Mouse (Mus musculus) heart, embryonic 13.5 days (tissue): Measurements from ENCODE around the gene Mettl16. TPM values are rescaled to one million over a fixed set of nuclear protein-coding genes. Genes with fewer than 3 reads are reported as not detected.

Source experiments
- ATAC-seq: fragments of 200-750 bp; cut with Nextera tagmentation; 2 replicates; pipeline ENCODE4 v1.8.0; 2017; ENCODE audit warnings: moderate TSS enrichment; ENCODE audit not compliant: insufficient number of reproducible peaks, low FRiP score, low TSS enrichment; ENCODE audit errors: extremely low read depth
- H3K27ac ChIP-seq: fragments of 300-500 bp; sonication (generic); replicated peaks from 2 replicates; pipeline ENCODE4 v1.5.1; 2015; ENCODE audit warnings: moderate library complexity, mild to moderate bottlenecking, inconsistent platforms
- H3K27me3 ChIP-seq: fragments of 300-500 bp; sonication (generic); replicated peaks from 2 replicates; pipeline ENCODE4 v1.6.1; 2015; ENCODE audit warnings: mild to moderate bottlenecking, inconsistent platforms
- H3K36me3 ChIP-seq: fragments of 300-500 bp; sonication (generic); 2 replicates; pipeline ENCODE4 v1.6.1; 2015; ENCODE audit warnings: mild to moderate bottlenecking, inconsistent platforms
- H3K4me1 ChIP-seq: fragments of 300-500 bp; sonication (generic); 2 replicates; pipeline ENCODE4 v1.6.1; 2015; ENCODE audit warnings: inconsistent platforms
- H3K4me2 ChIP-seq: fragments of 300-500 bp; sonication (generic); 2 replicates; pipeline ENCODE4 v1.6.1; 2015; ENCODE audit warnings: inconsistent platforms, mild to moderate bottlenecking, moderate library complexity
- H3K4me3 ChIP-seq: fragments of 300-500 bp; sonication (generic); 2 replicates; pipeline ENCODE4 v1.5.1; 2015; ENCODE audit warnings: moderate library complexity, mild to moderate bottlenecking, inconsistent platforms
- H3K9ac ChIP-seq: fragments of 300-500 bp; sonication (generic); 2 replicates; pipeline ENCODE4 v1.6.1; 2015; ENCODE audit warnings: inconsistent platforms, mild to moderate bottlenecking, moderate library complexity
- H3K9me3 ChIP-seq: fragments of 300-500 bp; sonication (generic); 2 replicates; pipeline ENCODE4 v1.6.1; 2016; ENCODE audit warnings: inconsistent platforms
- WGBS: fragments of 180-500 bp; shearing (Covaris S2); methylation state at CpG from one replicate; pipeline ENCODE4 v1.1.7; 2015; ENCODE audit warnings: mixed read lengths; 5-methylcytosine and 5-hydroxymethylcytosine counted together
- polyA plus RNA-seq: library from polyadenylated mRNA; unstranded; fragments of >200 nt; fragmentation: Nextera tagmentation; extraction: Ambion mirVana; gene quantifications from 2 replicates; pipeline ENCODE4 v1.2.1, GENCODE M21; 2015

Mettl16 gene
- polyA plus RNA-seq, 1 experiment from 2014 or later, result 29.2 TPM

DNA sequence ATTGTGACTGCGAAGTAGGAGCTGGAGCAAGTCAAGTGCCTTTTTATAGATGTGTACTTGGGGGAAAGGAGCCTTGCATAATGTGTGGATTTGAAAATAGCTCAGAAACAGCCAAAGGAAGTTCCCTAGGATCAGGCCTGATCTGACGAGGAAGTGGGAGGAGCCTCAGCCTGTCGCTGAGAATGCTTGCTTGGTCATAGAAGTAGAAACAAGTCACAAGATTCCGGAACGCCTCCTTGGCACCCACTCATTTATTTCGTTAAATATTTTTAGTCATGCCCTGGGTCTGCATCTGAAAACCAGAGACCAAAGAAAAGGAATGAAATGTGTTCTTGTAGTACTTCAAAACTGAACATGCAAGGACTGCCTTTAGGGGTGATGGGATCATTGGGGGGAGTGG lies 68.3 kb downstream of the Mettl16 start:
- Histone ChIP-seq H3K9me3 (no peaks in the 10 kb centered on the region), H3K27ac (peak overlapping the region; percentile 99), H3K4me1 (peaks cover 89% of the 10 kb centered on the region), H3K27me3 (no peaks in the 10 kb centered on the region), H3K9ac (peak overlapping the region; percentile 88), H3K4me3 (peak overlapping the region; percentile 58), H3K36me3 (peaks cover 44% of the 10 kb centered on the region), H3K4me2 (peak overlapping the region; percentile 89)
- ATAC-seq, result no peak
- 34% methylated on average over 6 of the region's 6 CpGs for WGBS

DNA sequence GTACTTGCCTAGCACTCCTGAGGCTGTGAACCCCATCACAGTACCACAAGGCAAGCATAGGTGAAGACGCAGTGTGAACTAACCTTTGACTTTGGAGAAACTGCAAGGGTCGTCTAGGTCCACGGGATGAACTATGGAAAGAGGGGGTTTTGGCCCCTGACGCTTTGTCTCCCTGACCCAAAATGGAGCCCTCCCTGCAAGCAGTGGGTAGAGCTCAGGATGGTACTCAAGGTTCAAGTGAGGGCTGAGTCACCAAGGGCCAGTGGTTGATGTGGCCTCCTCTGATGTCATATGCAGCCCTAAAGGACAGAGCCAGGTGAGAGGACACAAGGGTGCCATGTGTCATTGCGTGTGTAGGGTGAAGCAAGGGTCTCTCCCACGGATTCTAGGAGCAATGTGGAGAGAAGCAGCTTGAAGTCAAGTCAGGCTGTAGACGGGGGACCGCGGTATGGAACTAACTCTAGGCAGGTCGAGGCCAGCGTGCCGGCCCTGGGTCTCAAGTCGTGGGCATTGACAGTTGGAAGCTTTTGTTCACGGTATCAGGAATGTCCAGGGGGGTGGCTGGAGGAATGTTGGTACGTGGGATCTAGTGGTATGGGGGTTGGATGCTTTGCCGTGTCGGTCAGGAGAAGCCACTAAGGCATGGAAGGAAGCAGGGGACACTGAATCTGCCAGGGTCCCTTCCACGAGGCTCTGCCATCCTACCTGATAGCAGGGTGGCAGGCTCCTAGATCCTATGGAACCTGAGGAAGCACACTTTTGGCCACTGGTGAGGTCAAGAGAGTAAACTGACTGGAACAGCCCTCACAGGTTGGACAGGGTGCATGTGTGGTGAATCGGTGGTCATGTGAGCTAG lies 69.5 kb downstream of the Mettl16 start:
- no peak overlapping the region for H3K27ac ChIP-seq
- peak overlapping the region; percentile 89; the same call in 1 of the 2 replicates for H3K4me2 ChIP-seq
- no peak overlapping the region for H3K4me3 ChIP-seq
- WGBS, result 86% methylated on average over 19 of the region's 19 CpGs
- H3K27me3 ChIP-seq, result no peaks in the 10 kb centered on the region
- peaks cover 55% of the 10 kb centered on the region for H3K36me3 ChIP-seq
- H3K4me1 ChIP-seq, result peaks cover 85% of the 10 kb centered on the region
- no peaks in the 10 kb centered on the region for H3K9me3 ChIP-seq
- no peak for ATAC-seq
- peak overlapping the region; percentile 88 for H3K9ac ChIP-seq

DNA sequence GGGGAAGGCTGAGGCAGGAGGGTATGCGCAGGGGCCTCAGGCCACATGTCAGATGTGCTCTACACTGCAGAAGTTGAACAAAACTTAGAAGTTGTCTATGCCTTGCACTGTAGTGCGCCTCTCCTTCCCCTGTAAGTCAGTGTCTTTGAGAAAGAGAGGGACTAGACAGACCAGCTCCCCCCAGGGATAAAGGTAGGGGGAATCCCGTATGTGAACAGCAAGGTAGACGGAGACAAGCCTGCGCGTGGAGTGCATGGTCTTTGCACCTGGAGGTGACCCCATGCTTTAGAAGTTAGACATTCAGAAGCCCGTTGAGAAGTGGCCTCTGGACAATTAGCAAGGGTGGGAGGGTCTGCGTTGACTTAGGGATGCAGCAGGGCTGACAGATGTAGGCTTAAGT lies 70.1 kb downstream of the Mettl16 start:
- no peaks in the 10 kb centered on the region for H3K27me3 ChIP-seq
- no peak for ATAC-seq
- H3K4me1 ChIP-seq, result peaks cover 79% of the 10 kb centered on the region
- peak overlapping the region; percentile 58 for H3K9ac ChIP-seq
- no peak overlapping the region for H3K4me3 ChIP-seq
- H3K4me2 ChIP-seq, result no peak overlapping the region
- peaks cover 62% of the 10 kb centered on the region for H3K36me3 ChIP-seq
- H3K27ac ChIP-seq, result peak overlapping the region; percentile 74
- H3K9me3 ChIP-seq, result peaks cover 3% of the 10 kb centered on the region; the same call in 1 of the 2 replicates
- 86% methylated on average over 8 of the region's 8 CpGs for WGBS

DNA sequence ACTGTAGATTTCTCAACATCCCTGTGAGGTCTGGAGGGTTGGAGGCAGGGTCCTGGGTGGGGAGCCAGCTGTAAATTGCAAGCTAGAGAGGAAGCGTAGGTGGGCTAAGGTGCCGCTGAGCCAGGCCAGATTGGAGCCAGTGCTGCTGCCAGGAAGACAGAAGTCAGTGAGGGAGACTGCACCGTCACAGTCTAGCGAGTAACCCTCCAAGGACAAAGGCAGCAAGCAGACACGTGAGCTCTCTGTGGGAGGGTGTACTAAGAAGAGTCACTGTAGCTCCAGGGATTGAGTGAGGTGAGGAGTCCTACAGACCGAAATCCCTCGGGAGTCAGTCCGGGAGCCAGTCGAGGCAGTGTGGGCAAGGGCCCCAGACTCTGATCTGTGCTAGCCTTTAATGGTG lies 70.7 kb downstream of the Mettl16 start:
- peaks cover 3% of the 10 kb centered on the region; the same call in 1 of the 2 replicates for H3K9me3 ChIP-seq
- H3K9ac ChIP-seq, result peak overlapping the region; percentile 58
- H3K4me1 ChIP-seq, result peaks cover 73% of the 10 kb centered on the region
- H3K4me2 ChIP-seq, result no peak overlapping the region
- no peaks in the 10 kb centered on the region for H3K27me3 ChIP-seq
- ATAC-seq, result no peak
- peaks cover 65% of the 10 kb centered on the region for H3K36me3 ChIP-seq
- no peak overlapping the region for H3K4me3 ChIP-seq
- 72% methylated on average over 9 of the region's 9 CpGs for WGBS
- peak overlapping the region; percentile 74 for H3K27ac ChIP-seq

DNA sequence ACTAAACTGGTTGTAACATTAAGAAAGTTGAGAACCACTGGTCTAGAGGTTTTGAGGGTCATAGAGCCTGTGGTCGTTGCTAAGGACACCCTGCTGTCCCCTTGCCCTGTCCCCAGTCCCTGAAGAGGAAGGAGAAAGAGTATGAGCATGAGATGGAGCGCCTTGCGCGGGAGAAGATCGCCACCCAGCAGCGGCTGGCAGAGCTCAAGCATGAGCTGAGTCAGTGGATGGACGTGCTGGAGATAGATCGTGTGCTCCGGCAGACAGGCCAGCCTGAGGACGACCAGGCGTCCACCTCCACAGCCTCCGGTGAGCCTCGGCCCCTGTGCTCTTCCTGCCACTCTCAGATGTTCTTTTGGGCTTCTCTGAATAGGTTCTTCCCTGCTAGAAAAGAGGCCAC lies 71.4 kb downstream of the Mettl16 start:
- 87% methylated on average over 13 of the region's 13 CpGs for WGBS

DNA sequence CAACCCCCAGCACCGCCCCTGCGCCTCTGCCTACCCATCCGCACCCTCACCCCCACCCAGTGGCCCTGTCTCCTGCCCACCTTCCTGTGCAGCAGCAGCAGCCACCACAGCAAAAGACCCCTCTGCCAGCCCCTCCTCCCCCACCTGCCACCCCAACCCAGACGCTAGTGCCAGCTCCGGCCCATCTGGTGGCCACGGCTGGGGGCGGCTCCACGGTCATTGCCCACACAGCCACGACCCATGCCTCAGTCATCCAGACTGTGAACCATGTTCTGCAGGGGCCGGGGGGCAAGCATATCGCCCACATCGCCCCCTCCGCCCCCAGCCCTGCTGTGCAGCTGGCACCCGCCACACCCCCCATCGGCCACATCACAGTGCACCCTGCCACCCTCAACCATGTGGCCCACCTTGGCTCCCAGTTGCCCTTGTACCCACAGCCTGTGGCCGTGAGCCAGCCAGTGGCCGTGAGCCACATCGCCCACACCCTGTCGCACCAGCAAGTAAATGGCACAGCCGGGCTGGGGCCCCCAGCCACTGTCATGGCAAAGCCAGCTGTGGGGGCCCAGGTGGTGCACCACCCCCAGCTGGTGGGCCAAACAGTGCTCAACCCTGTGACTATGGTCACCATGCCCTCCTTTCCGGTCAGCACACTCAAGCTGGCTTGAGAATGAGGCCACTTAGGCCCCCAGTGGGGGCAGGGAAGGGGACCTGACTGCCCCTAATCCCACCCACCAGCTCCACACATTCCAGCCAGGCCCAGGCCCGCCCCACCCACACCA lies 72.2 kb downstream of the Mettl16 start:
- Histone ChIP-seq H3K9me3 (peaks cover 3% of the 10 kb centered on the region; the same call in 1 of the 2 replicates), H3K9ac (peak overlapping the region; percentile 45; the same call in 1 of the 2 replicates), H3K4me3 (no peak overlapping the region), H3K27me3 (no peaks in the 10 kb centered on the region), H3K4me2 (no peak overlapping the region), H3K27ac (peak overlapping the region; percentile 56; the same call in 1 of the 2 replicates), H3K36me3 (peaks cover 57% of the 10 kb centered on the region), H3K4me1 (peaks cover 62% of the 10 kb centered on the region)
- 95% methylated on average over 20 of the region's 22 CpGs for WGBS
- no peak for ATAC-seq

More for the DNA sequence above, 71.4 kb downstream of the Mettl16 start:
- H3K36me3 ChIP-seq, result peaks cover 58% of the 10 kb centered on the region
- no peak overlapping the region for H3K27ac ChIP-seq
- no peaks in the 10 kb centered on the region for H3K27me3 ChIP-seq
- no peak overlapping the region for H3K4me3 ChIP-seq
- H3K9ac ChIP-seq, result no peak overlapping the region
- H3K9me3 ChIP-seq, result peaks cover 3% of the 10 kb centered on the region; the same call in 1 of the 2 replicates
- peaks cover 66% of the 10 kb centered on the region for H3K4me1 ChIP-seq
- no peak for ATAC-seq
- H3K4me2 ChIP-seq, result no peak overlapping the region

DNA sequence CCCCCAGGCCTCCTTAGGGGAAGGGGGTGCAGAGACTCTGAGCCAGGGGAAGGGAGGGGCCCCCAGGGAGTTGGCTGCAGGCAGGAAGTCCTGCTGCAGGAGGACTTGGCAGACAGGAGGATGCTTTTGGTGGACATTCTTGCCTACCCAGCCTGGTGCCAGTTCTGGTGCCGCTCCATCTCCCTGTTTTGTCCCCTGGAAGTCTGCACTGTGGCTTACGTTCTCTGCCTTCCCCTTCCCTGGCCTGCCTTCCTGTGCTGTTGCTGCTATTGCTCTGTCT lies 72.7 kb downstream of the Mettl16 start:
- no peak for ATAC-seq
- no peaks in the 10 kb centered on the region for H3K27me3 ChIP-seq
- H3K36me3 ChIP-seq, result peaks cover 57% of the 10 kb centered on the region
- WGBS, result 73% methylated on average over 2 of the region's 2 CpGs
- peak overlapping the region; percentile 45; the same call in 1 of the 2 replicates for H3K9ac ChIP-seq
- H3K9me3 ChIP-seq, result peaks cover 3% of the 10 kb centered on the region; the same call in 1 of the 2 replicates
- peaks cover 67% of the 10 kb centered on the region for H3K4me1 ChIP-seq
- no peak overlapping the region for H3K4me2 ChIP-seq
- H3K4me3 ChIP-seq, result no peak overlapping the region
- H3K27ac ChIP-seq, result peak overlapping the region; percentile 56

DNA sequence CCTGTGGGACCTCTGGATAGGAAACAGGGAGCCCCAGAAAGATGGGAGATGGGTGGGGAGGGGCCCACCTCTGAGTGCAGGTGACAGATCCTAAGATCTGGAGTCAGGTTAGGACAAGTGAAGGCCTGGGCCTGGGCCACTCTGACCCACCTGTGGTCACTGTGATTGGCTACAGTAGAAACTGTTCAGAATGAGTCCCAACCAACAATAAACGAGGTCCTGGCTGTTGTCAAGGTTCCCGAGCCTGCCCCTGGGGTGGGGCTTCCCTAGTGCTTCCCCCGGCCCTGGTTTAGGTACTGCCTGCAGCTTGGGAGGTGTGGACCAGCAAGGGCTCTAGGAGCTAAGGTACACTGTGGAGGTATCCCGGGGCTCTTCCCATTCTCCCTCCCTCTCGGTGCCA lies 73.1 kb downstream of the Mettl16 start:
- Histone ChIP-seq H3K4me1 (peaks cover 69% of the 10 kb centered on the region), H3K4me3 (no peak overlapping the region), H3K36me3 (peaks cover 57% of the 10 kb centered on the region), H3K27ac (peak overlapping the region; percentile 56), H3K9ac (peak overlapping the region; percentile 45; the same call in 1 of the 2 replicates), H3K4me2 (no peak overlapping the region), H3K9me3 (peaks cover 3% of the 10 kb centered on the region; the same call in 1 of the 2 replicates), H3K27me3 (no peaks in the 10 kb centered on the region)
- WGBS, result 56% methylated on average over 5 of the region's 5 CpGs
- no peak for ATAC-seq

DNA sequence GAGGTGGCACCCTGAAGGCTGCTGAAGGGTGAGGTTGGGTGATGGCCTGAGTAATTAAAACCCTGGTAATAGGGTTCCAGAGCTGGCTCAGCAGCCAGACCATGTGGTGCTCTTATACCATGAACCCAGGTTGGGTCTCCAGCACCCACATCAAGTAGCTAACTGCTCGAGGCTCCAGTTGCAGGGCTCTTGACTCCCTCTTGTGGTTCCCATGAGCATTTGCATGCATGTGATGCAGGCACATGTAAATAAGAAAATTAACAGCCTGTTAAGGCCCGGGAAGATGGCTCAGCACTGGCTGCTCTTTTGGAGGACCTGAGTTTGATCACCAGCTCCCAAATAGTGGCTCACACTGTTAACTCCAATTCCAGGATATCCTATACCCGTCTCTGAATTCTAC lies 75.2 kb downstream of the Mettl16 start:
- peaks cover 3% of the 10 kb centered on the region; the same call in 1 of the 2 replicates for H3K9me3 ChIP-seq
- no peak overlapping the region for H3K4me2 ChIP-seq
- peaks cover 58% of the 10 kb centered on the region for H3K4me1 ChIP-seq
- no peak for ATAC-seq
- H3K27me3 ChIP-seq, result no peaks in the 10 kb centered on the region
- H3K36me3 ChIP-seq, result peaks cover 48% of the 10 kb centered on the region
- 58% methylated on average over 3 of the region's 3 CpGs for WGBS
- H3K9ac ChIP-seq, result no peak overlapping the region
- H3K27ac ChIP-seq, result no peak overlapping the region
- no peak overlapping the region for H3K4me3 ChIP-seq

DNA sequence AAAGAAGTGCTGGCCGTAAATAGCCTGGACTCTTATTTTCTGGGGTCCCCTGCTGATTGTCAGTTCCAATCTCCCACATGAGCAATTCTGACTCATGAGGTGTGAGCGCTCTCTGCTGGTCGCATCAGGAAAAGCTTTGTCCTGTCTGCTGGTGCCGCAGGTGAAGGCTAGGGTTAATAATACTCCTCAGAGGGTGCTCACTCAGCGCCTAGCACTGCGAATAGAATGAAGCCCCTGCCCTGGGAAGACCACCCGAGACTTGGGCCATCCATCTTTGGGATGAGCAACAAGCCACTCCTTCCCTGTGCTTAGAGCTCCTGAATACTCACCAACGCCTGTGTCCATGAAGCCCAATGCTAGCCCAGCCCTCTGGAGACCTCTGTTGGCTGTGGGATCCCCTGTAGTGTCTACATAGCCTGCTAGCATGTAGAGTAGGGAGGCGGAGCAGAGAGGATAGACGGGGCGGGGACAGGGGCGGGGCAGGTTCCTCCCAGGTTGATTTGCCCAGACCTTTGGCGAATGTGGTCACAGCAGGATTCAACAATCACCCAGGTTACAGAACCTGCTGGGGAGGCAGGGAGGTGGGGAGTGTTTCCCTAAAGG lies 77.4 kb downstream of the Mettl16 start:
- peak overlapping the region; percentile 37 for H3K4me2 ChIP-seq
- peak overlapping the region; percentile 56 for H3K9ac ChIP-seq

More for the DNA sequence above, 77.4 kb downstream of the Mettl16 start:
- H3K9me3 ChIP-seq, result peaks cover 3% of the 10 kb centered on the region; the same call in 1 of the 2 replicates
- H3K4me3 ChIP-seq, result no peak overlapping the region
- no peaks in the 10 kb centered on the region for H3K27me3 ChIP-seq
- ATAC-seq, result peak; percentile 58; the same call in 1 of the 2 replicates
- peaks cover 38% of the 10 kb centered on the region for H3K4me1 ChIP-seq
- peaks cover 47% of the 10 kb centered on the region for H3K36me3 ChIP-seq
- 8% methylated on average over 13 of the region's 13 CpGs for WGBS
- peak overlapping the region; percentile 88 for H3K27ac ChIP-seq
